Mouse (Mus musculus) activated CD4-positive, CD25-positive, alpha-beta regulatory T cell, adult 4 months (primary cell): ENCODE data around the gene Wscd2. TPM values are rescaled to one million over a fixed set of nuclear protein-coding genes. Genes with fewer than 3 reads are reported as not detected.

Experiments
- ATAC-seq: one replicate; pipeline ENCODE4 v1.8.0; 2017
- polyA plus RNA-seq, 2 experiments: library from polyadenylated mRNA; unstranded; fragments of 100-300 nt; shearing (Covaris generic); gene quantifications; one replicate each; pipeline ENCODE4 v1.2.1; 2017

Wscd2 gene
- polyA plus RNA-seq, 2 experiments from 2014 or later, result 1.6 to 2.2 TPM

GRCm38 (mm10) chr5:113485584-113486162 is 4.5 kb upstream of the Wscd2 start:
- ATAC-seq, result no peak

DNA sequence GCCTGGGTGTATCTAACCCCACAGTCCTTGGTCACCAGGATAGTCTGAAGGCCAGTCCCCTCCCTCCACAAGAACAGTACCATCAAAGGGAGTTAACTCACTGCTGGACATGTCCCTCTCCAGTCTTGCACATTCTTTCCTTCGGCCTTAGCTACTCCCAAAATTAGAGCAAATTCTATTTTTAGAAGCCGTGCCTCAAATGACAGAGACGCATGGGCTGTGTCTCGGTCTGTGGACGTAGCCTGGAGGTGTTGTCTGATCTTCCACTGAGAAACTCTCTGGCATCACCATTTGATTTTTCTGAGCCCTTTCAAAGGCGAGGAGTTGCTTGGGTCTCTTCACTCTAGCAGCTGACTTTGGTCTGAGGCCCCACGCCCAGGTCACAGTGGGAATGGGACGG is 2.3 kb upstream of the Wscd2 start:
- no peak for ATAC-seq

DNA sequence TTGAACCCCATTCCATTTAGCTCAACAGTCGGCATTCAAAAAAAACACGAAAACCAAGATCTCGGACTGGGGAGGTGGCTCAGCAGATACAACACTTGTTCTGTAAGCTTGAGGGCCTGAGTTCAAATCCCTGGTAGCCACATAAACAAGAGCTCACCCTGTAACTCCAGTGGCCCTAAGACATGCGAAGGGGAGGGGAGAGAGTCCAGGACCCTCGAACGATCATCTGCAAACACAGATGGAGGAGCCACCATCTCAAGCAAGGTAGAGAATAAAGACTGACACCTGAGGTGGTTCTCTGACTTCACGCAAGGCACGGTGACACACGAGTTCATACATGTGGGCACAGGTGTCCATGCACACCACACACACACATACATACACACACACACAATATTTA is 516 bp upstream of the Wscd2 start:
- ATAC-seq, result no peak

DNA sequence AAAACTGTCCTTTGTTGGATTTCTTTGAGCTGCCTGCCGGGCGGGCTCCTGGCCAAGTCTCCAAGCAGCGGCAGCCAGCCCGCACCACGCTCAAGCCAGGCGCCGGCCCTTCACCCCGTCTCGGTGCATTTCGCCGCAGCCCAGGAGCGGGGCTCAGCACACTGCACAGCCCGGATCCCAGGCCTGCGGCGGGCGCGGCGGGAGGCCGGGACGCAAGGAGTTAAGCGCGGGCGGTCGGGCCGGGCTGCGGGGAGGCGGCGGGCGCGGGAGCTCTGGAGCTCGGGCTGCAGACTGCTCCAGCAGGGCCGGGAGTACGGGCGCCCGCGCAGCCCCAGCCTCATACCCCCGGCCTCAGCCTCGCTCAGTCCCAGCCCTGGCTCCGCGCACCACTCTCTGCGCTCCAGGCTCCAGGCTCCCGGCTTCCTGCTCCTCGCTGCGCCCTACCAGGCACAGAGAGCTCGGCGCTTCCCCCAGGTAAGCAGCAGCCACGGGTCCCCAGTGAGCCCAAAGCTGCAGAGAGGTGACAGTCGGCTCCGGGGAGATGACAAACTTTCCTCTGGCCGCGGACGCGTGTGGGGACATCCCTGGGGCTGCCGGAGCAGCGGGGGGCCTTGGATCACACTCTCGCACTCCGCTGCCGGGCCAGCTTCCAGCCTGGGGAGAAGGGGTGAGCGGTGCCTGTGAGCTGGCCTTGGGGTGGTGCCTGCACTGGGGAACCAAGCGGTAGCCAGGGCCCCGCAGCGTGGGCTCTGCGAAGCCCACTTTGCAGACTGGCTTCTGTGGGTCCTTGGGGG is 531 bp downstream of the Wscd2 start:
- no peak for ATAC-seq

DNA sequence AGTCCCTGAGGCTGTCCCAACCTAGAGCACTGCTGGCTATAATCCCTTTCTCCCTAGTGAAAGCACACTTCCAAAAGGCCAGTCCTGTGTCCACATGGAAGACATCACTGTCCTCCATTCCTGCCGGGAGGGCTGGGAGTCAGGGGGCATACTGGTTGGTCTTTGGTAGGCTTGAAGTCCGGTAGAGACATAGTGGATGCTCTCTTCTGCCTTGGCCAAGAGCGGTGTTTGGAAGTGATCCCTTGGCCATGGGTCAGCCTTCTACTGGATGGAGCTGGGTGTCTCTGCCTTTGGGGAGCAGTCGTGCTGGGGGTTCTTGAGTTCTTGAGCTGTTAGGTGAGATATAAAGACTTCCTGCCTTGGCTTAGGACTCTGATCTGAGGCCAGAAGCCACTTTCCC is 1.4 kb downstream of the Wscd2 start:
- ATAC-seq, result no peak

DNA sequence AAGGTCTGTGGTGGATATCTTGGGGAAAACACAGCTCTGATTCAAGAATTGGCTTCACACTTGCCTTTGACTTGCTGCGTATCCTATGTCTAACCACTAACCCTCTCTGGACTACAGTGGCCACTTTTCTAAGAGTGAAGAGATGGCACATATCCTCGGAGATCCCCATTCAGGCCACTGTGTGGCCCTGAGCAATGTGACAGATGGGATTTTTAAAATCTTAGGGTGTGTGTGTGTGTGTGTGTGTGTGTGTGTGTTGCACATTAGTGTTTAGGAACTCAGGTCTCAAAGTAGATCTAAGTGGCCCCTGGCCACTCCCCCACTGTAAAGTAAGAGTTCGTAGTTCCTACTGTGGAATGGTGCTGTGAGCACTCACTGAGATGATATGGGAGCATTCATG is 1.9 kb downstream of the Wscd2 start:
- no peak for ATAC-seq

GRCm38 (mm10) chr5:113492417-113493035 is 2.4 kb downstream of the Wscd2 start:
- ATAC-seq, result no peak

GRCm38 (mm10) chr5:113493997-113494396 is 3.9 kb downstream of the Wscd2 start:
- no peak for ATAC-seq

DNA sequence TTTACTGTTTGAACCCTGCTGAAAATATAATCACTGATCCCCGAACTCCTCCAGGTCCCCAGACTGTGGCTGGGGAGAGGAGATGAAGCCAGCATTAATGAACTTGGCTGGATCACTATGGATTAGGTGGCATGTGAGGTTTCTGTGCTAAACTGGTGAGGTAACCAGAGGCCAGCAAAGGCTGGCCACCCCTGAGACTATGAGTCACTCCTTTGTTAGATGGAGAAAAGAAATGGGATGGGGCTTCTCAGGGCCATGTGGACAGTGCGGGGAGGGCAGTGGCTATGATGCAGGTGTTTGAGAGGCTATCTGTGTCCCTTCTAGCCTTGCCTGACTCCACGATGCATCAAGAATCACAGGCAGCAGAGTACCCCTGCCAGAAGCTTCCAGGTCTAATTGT is 6.8 kb downstream of the Wscd2 start:
- no peak for ATAC-seq

DNA sequence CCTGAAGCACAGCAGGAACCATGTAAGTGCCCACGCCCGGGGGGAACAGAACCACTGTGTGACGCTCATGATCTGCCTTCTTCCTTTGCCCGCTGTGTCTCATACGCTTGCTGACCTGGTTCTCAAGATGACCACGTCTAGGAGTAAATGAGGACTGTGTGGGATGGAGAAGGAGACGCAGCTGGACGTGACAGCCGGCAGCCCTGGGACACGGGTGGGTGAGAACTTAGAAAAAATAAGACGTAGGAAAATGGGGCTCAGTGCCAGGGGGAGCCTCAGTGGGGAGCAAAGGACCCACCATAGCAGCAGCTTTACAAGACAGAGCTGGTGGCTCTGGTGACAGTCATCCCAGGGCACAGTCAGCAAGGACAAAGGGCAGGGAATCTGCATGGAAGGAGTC is 9.3 kb downstream of the Wscd2 start:
- ATAC-seq, result no peak

DNA sequence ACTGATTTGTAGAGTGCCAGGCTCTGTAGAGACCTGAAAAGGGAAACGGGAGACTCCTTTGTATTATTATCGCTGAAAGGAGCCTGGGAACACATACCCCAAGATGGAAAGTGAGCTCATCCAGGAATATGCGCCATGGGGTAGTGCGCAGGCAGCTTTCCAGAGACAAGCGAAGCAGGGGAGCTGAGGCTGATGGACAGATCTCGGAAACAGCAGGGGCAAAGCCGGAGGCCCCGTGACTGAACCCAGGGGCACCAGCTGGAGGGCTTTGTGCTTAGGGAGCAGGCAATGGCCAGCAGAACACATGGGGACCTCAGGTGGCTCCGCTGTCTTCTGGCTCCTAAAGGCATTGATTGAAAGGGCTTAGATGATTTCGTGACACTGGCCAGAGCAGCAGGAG is 13.1 kb downstream of the Wscd2 start:
- no peak for ATAC-seq

- no peak for ATAC-seq
These were observed 14.5 kb downstream of the Wscd2 start for GRCm38 (mm10) chr5:113504654-113505053.

DNA sequence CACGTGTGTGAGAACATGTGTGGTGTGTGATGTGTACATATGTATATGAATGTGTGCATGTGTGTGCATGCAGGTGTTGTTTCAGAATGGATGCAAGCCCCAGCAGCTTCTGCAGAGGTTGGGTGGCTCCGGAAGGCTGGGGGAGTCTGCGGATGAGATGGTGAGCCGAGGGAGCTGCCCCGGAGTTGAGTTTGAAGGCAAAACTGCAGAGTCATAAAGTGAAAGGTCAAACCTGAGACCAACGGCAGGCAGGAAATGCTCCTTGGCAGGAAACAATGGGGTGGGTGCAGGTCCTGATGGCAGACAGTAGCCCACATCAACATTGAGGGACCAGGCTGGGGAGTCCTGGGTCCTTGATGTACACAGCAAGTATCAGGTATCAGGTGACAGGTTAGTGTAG is 15.9 kb downstream of the Wscd2 start:
- ATAC-seq, result no peak

DNA sequence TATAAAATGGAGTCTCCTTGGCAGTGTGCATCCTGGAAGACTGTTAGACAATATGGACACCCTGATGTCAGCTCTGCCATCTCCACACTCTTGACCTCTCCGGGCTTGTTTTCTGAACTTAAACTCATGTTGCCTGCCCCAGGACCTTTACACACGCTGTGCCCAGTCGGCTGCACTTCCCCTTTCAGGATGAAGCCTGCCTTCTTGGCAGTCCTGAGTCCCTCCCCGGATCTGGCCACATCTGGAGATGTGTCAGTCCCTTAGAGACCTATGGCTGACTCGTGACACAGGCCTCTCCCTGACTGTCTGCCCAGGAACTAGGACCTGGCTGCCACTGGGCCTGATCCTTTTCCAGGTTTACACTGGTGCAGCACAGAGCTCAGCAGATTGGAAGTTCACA is 16.6 kb downstream of the Wscd2 start:
- ATAC-seq, result no peak

DNA sequence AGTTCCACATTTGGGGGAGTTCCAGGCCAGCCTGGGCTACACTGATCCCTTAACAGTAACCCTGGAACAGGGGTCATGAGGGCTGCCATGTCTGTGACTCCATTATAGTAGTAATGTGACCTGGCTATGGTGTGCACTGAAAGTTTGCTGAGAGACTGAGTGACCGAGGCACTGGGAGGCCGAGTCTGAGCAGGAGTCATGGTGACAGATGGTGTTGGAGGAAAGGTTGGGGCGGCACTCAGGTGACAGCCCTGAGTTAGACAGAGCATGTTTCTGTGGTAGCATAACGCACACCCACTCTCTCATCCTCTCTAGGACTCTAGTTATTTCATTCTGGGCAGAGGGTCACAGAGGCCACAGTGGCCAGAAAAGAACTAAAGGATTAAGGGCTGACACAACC is 19.0 kb downstream of the Wscd2 start:
- ATAC-seq, result no peak

- no peak for ATAC-seq
These were observed 23.5 kb downstream of the Wscd2 start for GRCm38 (mm10) chr5:113513640-113514039.

DNA sequence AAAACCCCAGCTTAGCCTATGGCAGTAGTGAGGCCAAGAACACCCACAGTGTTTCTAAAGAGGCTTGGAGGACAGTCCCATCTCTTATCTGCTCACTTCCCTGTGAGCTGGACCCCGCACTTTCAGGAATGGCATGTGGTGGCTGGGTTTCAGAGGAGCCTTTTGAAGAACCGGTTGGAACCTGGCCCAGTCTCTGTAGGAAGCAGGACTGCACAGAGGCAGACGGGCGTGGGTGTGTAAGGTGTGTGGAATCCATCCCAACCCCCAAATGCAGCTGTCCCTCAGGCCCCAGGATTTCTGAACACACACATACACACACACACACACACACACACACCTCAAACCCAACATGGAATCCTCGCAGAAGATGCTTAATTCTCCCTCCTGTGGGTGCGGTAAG is 23.9 kb downstream of the Wscd2 start:
- no peak for ATAC-seq

- ATAC-seq, result no peak
These were observed 26.2 kb downstream of the Wscd2 start for GRCm38 (mm10) chr5:113516119-113516872.

- no peak for ATAC-seq
These were observed 26.8 kb downstream of the Wscd2 start for GRCm38 (mm10) chr5:113516873-113517336.

GRCm38 (mm10) chr5:113517387-113517786 is 27.3 kb downstream of the Wscd2 start:
- no peak for ATAC-seq

DNA sequence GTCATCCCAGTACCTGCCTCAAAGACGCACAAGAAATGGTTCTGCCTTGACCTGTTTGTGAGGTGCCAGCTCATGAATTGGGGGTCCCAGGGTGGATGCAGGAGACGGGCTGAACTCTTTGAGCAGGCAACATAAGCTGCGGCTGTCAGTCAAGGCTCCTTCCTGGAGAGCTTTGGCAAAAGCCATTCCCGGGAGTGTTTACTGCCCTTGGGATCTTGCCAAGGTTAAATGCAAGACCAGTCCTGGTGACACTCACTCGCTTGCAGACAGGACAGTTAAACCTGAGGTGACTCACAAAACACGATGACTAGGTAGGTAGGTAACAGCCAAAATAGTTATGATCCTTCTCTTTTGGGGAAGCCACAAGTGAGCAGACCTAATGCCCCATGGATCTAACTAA is 30.9 kb downstream of the Wscd2 start:
- no peak for ATAC-seq

DNA sequence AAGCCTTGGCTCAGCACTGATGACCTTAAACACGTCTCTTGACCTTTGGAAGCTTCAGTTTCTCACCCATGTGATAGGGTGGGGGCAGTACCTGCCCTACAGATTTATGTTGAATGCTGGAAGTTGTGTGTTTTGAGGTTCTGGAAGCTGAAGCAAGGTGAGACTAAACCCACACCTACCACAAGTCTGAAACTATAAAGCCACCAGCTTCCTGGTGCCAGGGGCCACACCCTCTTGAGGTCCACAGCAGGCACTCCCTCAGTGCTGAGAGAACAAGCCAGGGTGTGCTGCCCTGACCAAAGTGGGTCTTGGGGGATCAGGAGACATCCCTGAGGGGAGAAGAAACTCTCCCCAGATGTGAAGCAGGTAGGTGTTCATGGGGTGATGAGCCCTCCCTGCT is 48.7 kb downstream of the Wscd2 start:
- ATAC-seq, result peak; percentile 65

DNA sequence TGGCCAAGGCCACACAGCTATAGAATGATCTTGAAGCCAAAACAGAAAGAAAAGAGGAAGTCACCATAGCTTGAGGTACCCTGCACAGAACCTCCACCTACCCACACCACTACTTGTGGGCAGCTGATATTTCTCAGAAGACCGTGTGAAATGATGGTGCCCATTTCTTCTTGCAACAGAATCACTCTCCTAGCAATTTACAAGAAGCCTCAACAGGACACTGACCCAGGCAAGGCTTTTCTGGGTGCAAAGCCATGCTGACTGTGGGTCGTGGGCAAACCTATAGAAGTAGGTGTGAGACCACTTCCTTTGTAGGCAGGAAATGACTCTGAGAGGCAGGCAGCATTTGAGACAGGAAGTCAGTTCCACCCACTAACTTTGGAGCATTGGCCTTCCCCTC is 49.3 kb downstream of the Wscd2 start:
- ATAC-seq, result peak; percentile 85
